Comparison of ENCODE assay signal across 21 mouse cellular contexts in the genomic region with DNA sequence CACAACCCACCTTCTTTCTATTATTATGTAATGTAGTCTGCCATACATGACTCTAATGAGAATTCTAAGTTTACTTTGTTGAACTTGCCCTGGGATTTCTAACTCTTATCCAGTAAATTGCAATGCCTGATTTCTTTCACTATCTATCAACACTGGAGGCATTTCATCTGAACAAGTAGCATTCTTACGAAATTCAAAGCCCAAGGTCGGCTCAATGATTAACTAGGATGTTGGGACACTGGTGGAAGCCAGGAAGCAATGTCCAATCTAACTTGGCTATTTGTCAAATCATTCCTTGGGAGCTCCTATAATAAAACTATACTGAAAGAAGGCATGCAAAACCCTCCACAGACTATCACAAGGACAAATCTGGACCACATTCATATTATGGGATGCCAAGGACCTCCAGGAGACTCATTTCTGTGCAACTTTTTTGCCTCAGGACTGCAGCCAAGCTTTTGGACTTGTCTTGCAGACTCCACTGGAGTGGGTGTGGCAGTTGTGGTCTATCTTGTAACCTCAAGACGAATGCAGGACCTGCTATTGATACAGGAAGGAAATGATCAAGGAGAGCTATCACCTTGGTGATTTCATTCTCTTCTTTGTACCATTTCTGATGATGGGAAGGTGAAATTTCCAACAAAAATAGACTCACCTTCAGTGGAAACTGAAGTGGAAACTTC. TPM values are rescaled to one million over a fixed set of nuclear protein-coding genes. Genes with fewer than 3 reads are reported as not detected.
DNase-seq lines count a peak whose midpoint lies in the region; ATAC-seq lines count a peak whose summit lies in the region.
"Had no signal": no experiment of that assay in that cellular context is flagged by ENCODE, and none has a peak within 500 bp of the region (broad histone marks: within the 10 kb centered on the region; RNA-seq: fewer than 3 reads in every experiment).

No protein-coding gene starts in this region.

- WGBS in kidney, embryonic 15.5 days = 58% methylated on average over 3 of the region's 3 CpGs
- WGBS in liver, embryonic 16.5 days (ENCODE audit: insufficient replicate concordance) = 29% methylated on average over 3 of the region's 3 CpGs
- 85% methylated on average over 3 of the region's 3 CpGs for WGBS in forebrain, embryonic 12.5 days

- H3K9ac ChIP-seq in kidney, embryonic 15.5 days = no peak overlapping the region
- H3K9ac ChIP-seq in liver, embryonic 16.5 days (ENCODE audit: low read depth, low read length) = no peak overlapping the region
- H3K9ac ChIP-seq in forebrain, embryonic 12.5 days = no peak overlapping the region
- H3K9ac ChIP-seq: liver, embryonic 13.5 days; neural tube, embryonic 12.5 days had no signal

- no peak for ATAC-seq in kidney, embryonic 15.5 days (replicated peaks; ENCODE audit: low FRiP score)
- peak; percentile 58 for ATAC-seq in liver, embryonic 16.5 days (ENCODE audit: low read depth)
- no peak for ATAC-seq in activated CD4-positive, CD25-positive, alpha-beta regulatory T cell, adult 4 months
- no peak for ATAC-seq in forebrain, embryonic 12.5 days (ENCODE audit: low FRiP score)

- H3K4me2 ChIP-seq in kidney, embryonic 15.5 days = no peak overlapping the region
- H3K4me2 ChIP-seq in liver, embryonic 16.5 days (ENCODE audit: low read depth, low read length) = no peak overlapping the region
- H3K4me2 ChIP-seq in forebrain, embryonic 12.5 days = no peak overlapping the region
- H3K4me2 ChIP-seq: liver, embryonic 13.5 days; neural tube, embryonic 12.5 days had no signal

- no peaks in the 10 kb centered on the region for H3K4me1 ChIP-seq in kidney, embryonic 15.5 days
- no peaks in the 10 kb centered on the region; the same call in 1 of the 2 replicates for H3K4me1 ChIP-seq in liver, embryonic 16.5 days (ENCODE audit: control insufficient read depth, low read depth, low read length)
- no peaks in the 10 kb centered on the region for H3K4me1 ChIP-seq in forebrain, embryonic 12.5 days
- H3K4me1 ChIP-seq: heart, embryonic 10.5 days; hindbrain, embryonic 10.5 days; liver, embryonic 13.5 days; megakaryocyte, embryonic 14.5 days; neural tube, embryonic 12.5 days had no signal

- no peaks in the 10 kb centered on the region for H3K36me3 ChIP-seq in kidney, embryonic 15.5 days
- no peaks in the 10 kb centered on the region for H3K36me3 ChIP-seq in liver, embryonic 16.5 days (ENCODE audit: control insufficient read depth, insufficient read depth)
- H3K36me3 ChIP-seq in forebrain, embryonic 12.5 days (replicated peaks) = no peaks in the 10 kb centered on the region
- H3K36me3 ChIP-seq: heart, embryonic 10.5 days; hindbrain, embryonic 10.5 days; liver, embryonic 13.5 days; neural tube, embryonic 12.5 days had no signal

- H3K27ac ChIP-seq in kidney, embryonic 15.5 days = no peak overlapping the region
- no peak overlapping the region for H3K27ac ChIP-seq in liver, embryonic 16.5 days (ENCODE audit: low read length)
- H3K27ac ChIP-seq in forebrain, embryonic 12.5 days = no peak overlapping the region
- H3K27ac ChIP-seq: heart, embryonic 10.5 days; hindbrain, embryonic 10.5 days; liver, embryonic 13.5 days; neural tube, embryonic 12.5 days; stomach, postnatal 0 days had no signal

- H3K27me3 ChIP-seq in kidney, embryonic 15.5 days = no peaks in the 10 kb centered on the region
- no peaks in the 10 kb centered on the region for H3K27me3 ChIP-seq in liver, embryonic 16.5 days (ENCODE audit: control insufficient read depth, insufficient read depth, low read depth, low read length)
- H3K27me3 ChIP-seq in forebrain, embryonic 12.5 days = no peaks in the 10 kb centered on the region
- H3K27me3 ChIP-seq: liver, embryonic 13.5 days; megakaryocyte, embryonic 14.5 days; neural tube, embryonic 12.5 days had no signal

- no peaks in the 10 kb centered on the region for H3K9me3 ChIP-seq in kidney, embryonic 15.5 days (replicated peaks)
- H3K9me3 ChIP-seq in liver, embryonic 16.5 days (replicated peaks; ENCODE audit: control insufficient read depth, low read length) = no peaks in the 10 kb centered on the region
- no peaks in the 10 kb centered on the region for H3K9me3 ChIP-seq in forebrain, embryonic 12.5 days
- H3K9me3 ChIP-seq: heart, embryonic 10.5 days; hindbrain, embryonic 10.5 days; liver, embryonic 13.5 days; megakaryocyte, embryonic 14.5 days; neural tube, embryonic 12.5 days had no signal

- H3K4me3 ChIP-seq in kidney, embryonic 15.5 days (replicated peaks) = no peak overlapping the region
- H3K4me3 ChIP-seq in liver, embryonic 16.5 days (ENCODE audit: low read depth, low read length) = no peak overlapping the region
- H3K4me3 ChIP-seq in forebrain, embryonic 12.5 days (replicated peaks) = no peak overlapping the region
- H3K4me3 ChIP-seq: erythroblast, embryonic 14.5 days; heart, embryonic 10.5 days; hindbrain, embryonic 10.5 days; liver, embryonic 13.5 days; megakaryocyte, embryonic 14.5 days; neural tube, embryonic 12.5 days had no signal

- DNase-seq in kidney, adult 18-20 months = peak; percentile 42
- DNase-seq in adrenal gland, postnatal 14 days = peak; percentile 56
- peak; percentile 91 for DNase-seq in kidney, adult 9 months
- DNase-seq: cerebellum, adult 8-10 months; gastrocnemius, postnatal 10 days; liver, embryonic 13.5 days; thymus, postnatal 4 days had no signal

RNA-seq across cellular contexts. Expression of a gene that starts 14.5 kb away (rescaled TPM):
- not detected in 2 replicates for polyA plus RNA-seq in kidney, embryonic 15.5 days (2015; fragmentation: Nextera tagmentation; extraction: Ambion mirVana)
- total RNA-seq in adrenal gland, postnatal 14 days (2021) = not detected in 2 replicates
- not detected in 2 replicates for polyA plus RNA-seq in liver, embryonic 16.5 days (2015; fragmentation: Nextera tagmentation; extraction: Ambion mirVana)
- polyA plus RNA-seq in activated CD4-positive, CD25-positive, alpha-beta regulatory T cell, adult 4 months (2017; shearing (Covaris generic)) = not detected
- polyA plus RNA-seq in forebrain, embryonic 12.5 days (2016; fragmentation: Nextera tagmentation; extraction: Ambion mirVana) = not detected in 2 replicates
- total RNA-seq: gastrocnemius, postnatal 10 days; layer of hippocampus, adult 18-20 months; left cerebral cortex, adult 8-10 months; midbrain, postnatal 0 days had no signal
- polyA plus RNA-seq: C2C12; erythroblast, embryonic 14.5 days; heart, embryonic 10.5 days; hindbrain, embryonic 10.5 days; liver, embryonic 13.5 days; midbrain, postnatal 0 days; neural tube, embryonic 12.5 days; stomach, postnatal 0 days had no signal

RNA-seq across cellular contexts. Expression of a gene that starts 21.4 kb away (rescaled TPM):
- polyA plus RNA-seq in kidney, embryonic 15.5 days (2015; fragmentation: Nextera tagmentation; extraction: Ambion mirVana) = not detected in 2 replicates
- total RNA-seq in adrenal gland, postnatal 14 days (2021) = not detected in 2 replicates
- polyA plus RNA-seq in liver, embryonic 16.5 days (2015; fragmentation: Nextera tagmentation; extraction: Ambion mirVana) = not detected in 2 replicates
- polyA plus RNA-seq in activated CD4-positive, CD25-positive, alpha-beta regulatory T cell, adult 4 months (2017; shearing (Covaris generic)) = not detected
- not detected in 2 replicates for polyA plus RNA-seq in forebrain, embryonic 12.5 days (2016; fragmentation: Nextera tagmentation; extraction: Ambion mirVana)
- total RNA-seq: gastrocnemius, postnatal 10 days; layer of hippocampus, adult 18-20 months; left cerebral cortex, adult 8-10 months; midbrain, postnatal 0 days had no signal
- polyA plus RNA-seq: C2C12; erythroblast, embryonic 14.5 days; heart, embryonic 10.5 days; hindbrain, embryonic 10.5 days; liver, embryonic 13.5 days; midbrain, postnatal 0 days; neural tube, embryonic 12.5 days; stomach, postnatal 0 days had no signal

RNA-seq across cellular contexts. Expression of a gene that starts 43.9 kb away (rescaled TPM):
- 67.2 and 69.4 TPM in 2 replicates for polyA plus RNA-seq in kidney, embryonic 15.5 days (2015; fragmentation: Nextera tagmentation; extraction: Ambion mirVana)
- total RNA-seq in adrenal gland, postnatal 14 days (2021) = 25.5 and 32.2 TPM in 2 replicates
- polyA plus RNA-seq in liver, embryonic 16.5 days (2015; fragmentation: Nextera tagmentation; extraction: Ambion mirVana) = 21.7 and 25.2 TPM in 2 replicates
- 10 to 100 TPM; 25.2 to 35.3 TPM for polyA plus RNA-seq in activated CD4-positive, CD25-positive, alpha-beta regulatory T cell, adult 4 months (2017; shearing (Covaris generic))
- 128 and 130 TPM in 2 replicates for polyA plus RNA-seq in forebrain, embryonic 12.5 days (2016; fragmentation: Nextera tagmentation; extraction: Ambion mirVana)
